Mouse (Mus musculus): ENCODE data around the gene Lipi. TPM values are rescaled to one million over a fixed set of nuclear protein-coding genes. Genes with fewer than 3 reads are reported as not detected.

Gene Lipi
- polyA plus RNA-seq (2015; fragmentation: Nextera tagmentation; extraction: Ambion mirVana): 0.08 TPM in 1 of 2 replicates, not detected in the other

- Histone ChIP-seq H3K9ac (replicated peaks) (no peak within 1 kb of the TSS), H3K4me3 (replicated peaks) (no peak within 1 kb of the TSS), H3K36me3 (no peaks in the 10 kb centered on the region), H3K27ac (replicated peaks) (no peak within 1 kb of the TSS), H3K4me1 (no peaks in the 10 kb centered on the region), H3K27me3 (replicated peaks) (no peaks in the 10 kb centered on the region), H3K4me2 (no peak within 1 kb of the TSS), H3K9me3 (replicated peaks) (no peaks in the 10 kb centered on the region)
- WGBS: 79% methylated on average over 7 of the region's 7 CpGs
- no peak for ATAC-seq (ENCODE audit: low FRiP score)
Observed at GRCm38 (mm10) chr16:75585961-75586360, at the start of gene Lipi. TSS of gene Lipi (minus strand) at chr16:75586061.

- Histone ChIP-seq H3K27me3 (replicated peaks) (no peaks in the 10 kb centered on the region), H3K4me3 (replicated peaks) (no peak overlapping the region), H3K4me2 (no peak overlapping the region), H3K4me1 (no peaks in the 10 kb centered on the region), H3K9ac (replicated peaks) (no peak overlapping the region), H3K27ac (replicated peaks) (no peak overlapping the region), H3K36me3 (no peaks in the 10 kb centered on the region), H3K9me3 (replicated peaks) (no peaks in the 10 kb centered on the region)
- 91% methylated on average over 2 of the region's 2 CpGs for WGBS
- no peak for ATAC-seq (ENCODE audit: low FRiP score)
Observed at GRCm38 (mm10) chr16:75627862-75628261, 42.0 kb upstream of the Lipi start.

GRCm38 (mm10) chr16:75617651-75618349 is 31.9 kb upstream of the Lipi start:
- no peak overlapping the region for H3K9ac ChIP-seq (replicated peaks)
- H3K4me2 ChIP-seq: no peak overlapping the region
- no peaks in the 10 kb centered on the region for H3K36me3 ChIP-seq
- no peak overlapping the region for H3K27ac ChIP-seq (replicated peaks)
- no peaks in the 10 kb centered on the region for H3K27me3 ChIP-seq (replicated peaks)
- ATAC-seq (ENCODE audit: low FRiP score): peak; percentile 72; the same call in 1 of the 2 replicates
- WGBS: 77% methylated on average over 2 of the region's 2 CpGs
- H3K9me3 ChIP-seq (replicated peaks): no peaks in the 10 kb centered on the region
- H3K4me3 ChIP-seq (replicated peaks): no peak overlapping the region
- H3K4me1 ChIP-seq: 0 out of 2 replicates have a peak, but pooled peaks cover 2% of the 10 kb centered on the region

GRCm38 (mm10) chr16:75612561-75612960 is 26.7 kb upstream of the Lipi start:
- no peaks in the 10 kb centered on the region for H3K36me3 ChIP-seq
- H3K4me3 ChIP-seq (replicated peaks): no peak overlapping the region
- no peak overlapping the region for H3K4me2 ChIP-seq
- no peaks in the 10 kb centered on the region for H3K4me1 ChIP-seq
- H3K9me3 ChIP-seq (replicated peaks): no peaks in the 10 kb centered on the region
- no peaks in the 10 kb centered on the region for H3K27me3 ChIP-seq (replicated peaks)
- no peak for ATAC-seq (ENCODE audit: low FRiP score)
- H3K9ac ChIP-seq (replicated peaks): no peak overlapping the region
- H3K27ac ChIP-seq (replicated peaks): no peak overlapping the region

GRCm38 (mm10) chr16:75606415-75606814 is 20.6 kb upstream of the Lipi start:
- no peak for ATAC-seq (ENCODE audit: low FRiP score)
- no peak overlapping the region for H3K4me3 ChIP-seq (replicated peaks)
- no peak overlapping the region for H3K27ac ChIP-seq (replicated peaks)
- H3K4me1 ChIP-seq: no peaks in the 10 kb centered on the region
- 40% methylated on average over 1 of the region's 1 CpGs for WGBS
- H3K9ac ChIP-seq (replicated peaks): no peak overlapping the region
- H3K36me3 ChIP-seq: no peaks in the 10 kb centered on the region
- H3K4me2 ChIP-seq: no peak overlapping the region
- no peaks in the 10 kb centered on the region for H3K27me3 ChIP-seq (replicated peaks)
- no peaks in the 10 kb centered on the region for H3K9me3 ChIP-seq (replicated peaks)

- H3K9me3 ChIP-seq (replicated peaks): no peaks in the 10 kb centered on the region
- peaks cover 7% of the 10 kb centered on the region for H3K4me1 ChIP-seq
- no peaks in the 10 kb centered on the region for H3K27me3 ChIP-seq (replicated peaks)
- H3K27ac ChIP-seq (replicated peaks): no peak overlapping the region; the same call in 1 of the 2 replicates
- no peaks in the 10 kb centered on the region for H3K36me3 ChIP-seq
- peak overlapping the region; percentile 76 for H3K4me3 ChIP-seq (replicated peaks)
- peak; percentile 14; the same call in 1 of the 2 replicates for ATAC-seq (ENCODE audit: low FRiP score)
- peak overlapping the region; percentile 69 for H3K9ac ChIP-seq (replicated peaks)
- 7% methylated on average over 15 of the region's 15 CpGs for WGBS
- H3K4me2 ChIP-seq: peak overlapping the region; percentile 78
Observed at GRCm38 (mm10) chr16:75593501-75594183, 7.8 kb upstream of the Lipi start.

GRCm38 (mm10) chr16:75592671-75593500 is 7.0 kb upstream of the Lipi start, which contains the start of gene Rbm11:
TSS of gene Rbm11 (plus strand) at chr16:75592844.
- Histone ChIP-seq H3K27ac (replicated peaks) (peak within 1 kb of the TSS; percentile 79), H3K27me3 (replicated peaks) (no peaks in the 10 kb centered on the region), H3K4me1 (peaks cover 7% of the 10 kb centered on the region), H3K4me2 (peak within 1 kb of the TSS; percentile 78), H3K36me3 (no peaks in the 10 kb centered on the region), H3K9ac (replicated peaks) (peak within 1 kb of the TSS; percentile 69), H3K9me3 (replicated peaks) (no peaks in the 10 kb centered on the region), H3K4me3 (replicated peaks) (peak within 1 kb of the TSS; percentile 76)
- peak; percentile 97 for ATAC-seq (ENCODE audit: low FRiP score)
- under 1% methylated on average over 53 of the region's 55 CpGs for WGBS

GRCm38 (mm10) chr16:75586466-75586865 is 605 bp upstream of the Lipi start:
- no peak overlapping the region for H3K4me3 ChIP-seq (replicated peaks)
- no peaks in the 10 kb centered on the region for H3K9me3 ChIP-seq (replicated peaks)
- H3K36me3 ChIP-seq: no peaks in the 10 kb centered on the region
- H3K9ac ChIP-seq (replicated peaks): no peak overlapping the region
- no peaks in the 10 kb centered on the region for H3K27me3 ChIP-seq (replicated peaks)
- ATAC-seq (ENCODE audit: low FRiP score): no peak
- 39% methylated on average over 3 of the region's 3 CpGs for WGBS
- H3K4me1 ChIP-seq: no peaks in the 10 kb centered on the region
- no peak overlapping the region for H3K4me2 ChIP-seq
- H3K27ac ChIP-seq (replicated peaks): no peak overlapping the region

- no peaks in the 10 kb centered on the region for H3K9me3 ChIP-seq (replicated peaks)
- whole genome bisulfite sequencing: 58% methylated on average over 5 of the region's 5 CpGs
- no peaks in the 10 kb centered on the region for H3K36me3 ChIP-seq
- H3K4me3 ChIP-seq (replicated peaks): no peak overlapping the region
- H3K4me2 ChIP-seq: no peak overlapping the region
- no peak overlapping the region for H3K27ac ChIP-seq (replicated peaks)
- H3K27me3 ChIP-seq (replicated peaks): no peaks in the 10 kb centered on the region
- no peak overlapping the region for H3K9ac ChIP-seq (replicated peaks)
- no peak for ATAC-seq (ENCODE audit: low FRiP score)
- no peaks in the 10 kb centered on the region for H3K4me1 ChIP-seq
Observed at GRCm38 (mm10) chr16:75582279-75582678, 3.6 kb downstream of the Lipi start.

- no peak for ATAC-seq (ENCODE audit: low FRiP score)
- Histone ChIP-seq H3K4me2 (no peak overlapping the region), H3K36me3 (no peaks in the 10 kb centered on the region), H3K9ac (replicated peaks) (no peak overlapping the region), H3K27me3 (replicated peaks) (no peaks in the 10 kb centered on the region), H3K27ac (replicated peaks) (no peak overlapping the region), H3K4me3 (replicated peaks) (no peak overlapping the region), H3K9me3 (replicated peaks) (no peaks in the 10 kb centered on the region), H3K4me1 (no peaks in the 10 kb centered on the region)
- 95% methylated on average over 2 of the region's 2 CpGs for WGBS
Observed at GRCm38 (mm10) chr16:75562910-75563309, 23.0 kb downstream of the Lipi start.

- WGBS: 90% methylated on average over 1 of the region's 1 CpGs
- no peaks in the 10 kb centered on the region for H3K36me3 ChIP-seq
- no peak overlapping the region for H3K27ac ChIP-seq (replicated peaks)
- H3K4me2 ChIP-seq: no peak overlapping the region
- H3K27me3 ChIP-seq (replicated peaks): no peaks in the 10 kb centered on the region
- H3K9me3 ChIP-seq (replicated peaks): no peaks in the 10 kb centered on the region
- H3K4me1 ChIP-seq: no peaks in the 10 kb centered on the region
- no peak for ATAC-seq (ENCODE audit: low FRiP score)
- H3K4me3 ChIP-seq (replicated peaks): no peak overlapping the region
- no peak overlapping the region for H3K9ac ChIP-seq (replicated peaks)
Observed at GRCm38 (mm10) chr16:75545310-75545709, 40.6 kb downstream of the Lipi start.
